Mouse (Mus musculus): Measurements from ENCODE around the gene Nfrkb.

The Nfrkb gene

GRCm38 (mm10) chr9:31385947-31386354, at the start of gene Nfrkb:
TSS of gene Nfrkb (plus strand) at chr9:31386192.
- DNase-seq (ENCODE audit: low spot score) = peak; percentile 96

- peak; percentile 68 for DNase-seq (ENCODE audit: low spot score)
Measured at GRCm38 (mm10) chr9:31344289-31344831, 41.6 kb upstream of the Nfrkb start.

GRCm38 (mm10) chr9:31346575-31347080, 39.4 kb upstream of the Nfrkb start:
- DNase-seq (ENCODE audit: low spot score) = no peak

- DNase-seq (ENCODE audit: low spot score) = no peak
Measured at GRCm38 (mm10) chr9:31348458-31348857, 37.5 kb upstream of the Nfrkb start.

- peak; percentile 86 for DNase-seq (ENCODE audit: low spot score)
Measured at GRCm38 (mm10) chr9:31348915-31349314, 37.1 kb upstream of the Nfrkb start.

GRCm38 (mm10) chr9:31352716-31353115, 33.3 kb upstream of the Nfrkb start:
- no peak for DNase-seq (ENCODE audit: low spot score)

- no peak for DNase-seq (ENCODE audit: low spot score)
Measured at GRCm38 (mm10) chr9:31353518-31353917, 32.5 kb upstream of the Nfrkb start.

GRCm38 (mm10) chr9:31354051-31354450, 31.9 kb upstream of the Nfrkb start:
- no peak for DNase-seq (ENCODE audit: low spot score)

- DNase-seq (ENCODE audit: low spot score) = no peak
Measured at GRCm38 (mm10) chr9:31363698-31364609, 22.0 kb upstream of the Nfrkb start.

- DNase-seq (ENCODE audit: low spot score) = no peak
Measured at GRCm38 (mm10) chr9:31365086-31365485, 20.9 kb upstream of the Nfrkb start.

GRCm38 (mm10) chr9:31371740-31372139, 14.3 kb upstream of the Nfrkb start:
- no peak for DNase-seq (ENCODE audit: low spot score)

GRCm38 (mm10) chr9:31376661-31377060, 9.3 kb upstream of the Nfrkb start:
- DNase-seq (ENCODE audit: low spot score) = no peak

GRCm38 (mm10) chr9:31384786-31385499, 1.0 kb upstream of the Nfrkb start:
- DNase-seq (ENCODE audit: low spot score) = no peak

- DNase-seq (ENCODE audit: low spot score) = no peak
Measured at GRCm38 (mm10) chr9:31385500-31385869, 507 bp upstream of the Nfrkb start.

- DNase-seq (ENCODE audit: low spot score) = no peak
Measured at GRCm38 (mm10) chr9:31386368-31387180, 582 bp downstream of the Nfrkb start.

- DNase-seq (ENCODE audit: low spot score) = no peak
Measured at GRCm38 (mm10) chr9:31387206-31387605, 1.2 kb downstream of the Nfrkb start.

- peak; percentile 84 for DNase-seq (ENCODE audit: low spot score)
Measured at GRCm38 (mm10) chr9:31400441-31400840, 14.4 kb downstream of the Nfrkb start.

GRCm38 (mm10) chr9:31404311-31404710, 18.3 kb downstream of the Nfrkb start:
- DNase-seq (ENCODE audit: low spot score) = no peak

GRCm38 (mm10) chr9:31405217-31405616, 19.2 kb downstream of the Nfrkb start:
- peak; percentile 42 for DNase-seq (ENCODE audit: low spot score)

GRCm38 (mm10) chr9:31412165-31412564, 26.2 kb downstream of the Nfrkb start:
- no peak for DNase-seq (ENCODE audit: low spot score)

- DNase-seq (ENCODE audit: low spot score) = no peak
Measured at GRCm38 (mm10) chr9:31418821-31419220, 32.8 kb downstream of the Nfrkb start.

GRCm38 (mm10) chr9:31422143-31422542, 36.2 kb downstream of the Nfrkb start:
- DNase-seq (ENCODE audit: low spot score) = no peak
